Mouse (Mus musculus) ES-E14 (cell line): ENCODE measurements around the gene Arhgap10.

ENCODE experiments used
- CHD2 ChIP-seq: IDR thresholded peaks from 2 replicates; pipeline ENCODE4 v1.6.1; 2014; ENCODE audit warnings: mild to moderate bottlenecking, low read depth, low read length, inconsistent platforms
- MAFK ChIP-seq: IDR thresholded peaks from 2 replicates; pipeline ENCODE4 v1.6.1; 2014; ENCODE audit warnings: mild to moderate bottlenecking, low read depth, low read length, inconsistent platforms; ENCODE audit not compliant: insufficient read depth
- ZC3H11A ChIP-seq: IDR thresholded peaks from 2 replicates; pipeline ENCODE4 v1.6.1; 2012; ENCODE audit warnings: low read depth, mild to moderate bottlenecking, inconsistent platforms, low read length, borderline replicate concordance
- ZNF384 ChIP-seq: IDR thresholded peaks from 2 replicates; pipeline ENCODE4 v1.6.1; 2012; ENCODE audit warnings: low read depth, low read length, inconsistent platforms

- TF ChIP-seq ZC3H11A, result no peak
- TF ChIP-seq ZNF384, result no peak
- TF ChIP-seq CHD2, result no peak
- no peak for TF ChIP-seq MAFK
Observed at GRCm38 (mm10) chr8:77518201-77519115, 705 bp upstream of the Arhgap10 start.
